Mouse (Mus musculus) brain, embryonic 14.5 days (tissue): ENCODE results near the gene Cldn4.

Experiments used
- CTCF ChIP-seq: fragments of 200-500 bp; IDR thresholded peaks from 2 replicates; pipeline ENCODE4 v1.5.1; 2012; ENCODE audit warnings: inconsistent platforms, mild to moderate bottlenecking, moderate library complexity, borderline replicate concordance; ENCODE audit not compliant: insufficient read depth, insufficient read length; ENCODE audit errors: extremely low read depth
- POLR2A ChIP-seq: fragments of 200-500 bp; IDR thresholded peaks from 2 replicates; pipeline ENCODE4 v1.6.1; 2012; ENCODE audit warnings: mild to moderate bottlenecking, inconsistent platforms, borderline replicate concordance; ENCODE audit not compliant: poor library complexity, insufficient read depth, insufficient read length, severe bottlenecking; ENCODE audit errors: extremely low read depth

- no peak for TF ChIP-seq CTCF
- no peak for TF ChIP-seq POLR2A
These were observed 27.6 kb downstream of the Cldn4 start for GRCm38 (mm10) chr5:134919097-134919496.
